Comparison of ENCODE assay signal across 18 mouse cellular contexts in the genomic region with DNA sequence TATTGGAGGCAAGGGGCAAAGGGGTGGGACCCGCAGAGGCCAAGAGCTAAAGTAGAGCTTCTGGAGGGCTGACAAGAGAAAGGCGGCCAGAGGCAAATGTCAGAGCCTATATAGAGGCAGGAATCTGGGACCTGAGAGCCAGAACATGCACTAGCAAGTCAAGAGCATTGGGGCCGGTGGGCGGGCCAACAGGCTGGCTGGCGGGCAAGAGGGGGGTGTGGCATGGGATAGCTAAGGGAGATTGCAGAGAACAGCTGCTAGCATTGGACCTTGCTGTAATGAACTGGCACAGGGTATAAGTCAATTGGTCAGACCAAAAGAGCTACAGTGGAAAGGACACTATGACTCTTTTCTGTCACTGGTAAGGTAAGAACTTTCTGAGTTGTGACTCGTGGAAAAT. TPM values are rescaled to one million over a fixed set of nuclear protein-coding genes. Genes with fewer than 3 reads are reported as not detected.
"Had no signal": no experiment of that assay in that cellular context is flagged by ENCODE, and none has a peak within 500 bp of the region (broad histone marks: within the 10 kb centered on the region; RNA-seq: fewer than 3 reads in every experiment).

No protein-coding gene starts in this region.

- H3K36me3 ChIP-seq: kidney, embryonic 15.5 days; midbrain, embryonic 12.5 days; midbrain, embryonic 15.5 days; neural tube, embryonic 13.5 days had no signal

- H3K4me3 ChIP-seq: kidney, embryonic 15.5 days; midbrain, embryonic 12.5 days; midbrain, embryonic 15.5 days; neural tube, embryonic 13.5 days had no signal

- H3K4me2 ChIP-seq: kidney, embryonic 15.5 days; liver, embryonic 11.5 days; lung, embryonic 14.5 days; midbrain, embryonic 12.5 days; midbrain, embryonic 15.5 days; neural tube, embryonic 13.5 days had no signal

- DNase-seq: kidney, adult 8-10 months; kidney, postnatal 10 days; kidney, postnatal 36 days; liver, postnatal 0 days; lung, embryonic 14.5 days; retina, postnatal 1 day; right cerebral cortex, postnatal 25 days; thymus, adult 2 months; thymus, postnatal 14 days; thymus, postnatal 4 days had no signal

RNA-seq across cellular contexts. Expression of a gene that starts 1.8 kb away (rescaled TPM):
- total RNA-seq: megakaryocyte, adult 5-6 weeks; neutrophil, adult 5-6 weeks had no signal
- polyA plus RNA-seq: liver, postnatal 0 days; macrophage had no signal
